Mouse (Mus musculus) retina, postnatal 1 day (tissue): Measurements from ENCODE around the gene Aamp.
"Not testable (repeated sequence)": the region's sequence is repeated elsewhere in the genome, so short reads cannot be mapped to it uniquely, and the experiment has no call there.

Experiments
- DNase-seq: peaks from one replicate; pipeline ENCODE4 v3.0.0-alpha.2; 2012

The Aamp gene

GRCm38 (mm10) chr1:74284543-74285160 is at the start of gene Aamp, which contains the start of gene Pnkd:
Aamp (minus strand) TSS chr1:74284738.
Pnkd (plus strand) TSS chr1:74284930.
- DNase-seq = peak; percentile 100

- DNase-seq = no peak
Measured at GRCm38 (mm10) chr1:74332930-74333329, 48.4 kb upstream of the Aamp start.

- peak; percentile 98 for DNase-seq
Measured at GRCm38 (mm10) chr1:74332241-74332763, 47.8 kb upstream of the Aamp start.

GRCm38 (mm10) chr1:74331046-74331681 is 46.6 kb upstream of the Aamp start:
- peak; percentile 5 for DNase-seq

GRCm38 (mm10) chr1:74329899-74330431 is 45.4 kb upstream of the Aamp start:
- DNase-seq = no peak

- not testable (repeated sequence) for DNase-seq
Measured at GRCm38 (mm10) chr1:74326916-74327315, 42.4 kb upstream of the Aamp start.

GRCm38 (mm10) chr1:74321396-74321795 is 36.9 kb upstream of the Aamp start:
- DNase-seq = no peak

- DNase-seq = no peak
Measured at GRCm38 (mm10) chr1:74318711-74319110, 34.2 kb upstream of the Aamp start.

- DNase-seq = no peak
Measured at GRCm38 (mm10) chr1:74316114-74316827, 31.7 kb upstream of the Aamp start.

GRCm38 (mm10) chr1:74314796-74315195 is 30.3 kb upstream of the Aamp start:
- DNase-seq = no peak

- DNase-seq = peak; percentile 86
Measured at GRCm38 (mm10) chr1:74313049-74313692, 28.6 kb upstream of the Aamp start.

GRCm38 (mm10) chr1:74309767-74310166 is 25.2 kb upstream of the Aamp start:
- no peak for DNase-seq

GRCm38 (mm10) chr1:74308001-74308964 is 23.7 kb upstream of the Aamp start:
- no peak for DNase-seq

GRCm38 (mm10) chr1:74307146-74307545 is 22.6 kb upstream of the Aamp start:
- DNase-seq = no peak

- no peak for DNase-seq
Measured at GRCm38 (mm10) chr1:74305522-74305921, 21.0 kb upstream of the Aamp start, which contains the start of gene Tmbim1. Tmbim1 (minus strand) TSS chr1:74305622.

GRCm38 (mm10) chr1:74304946-74305345 is 20.4 kb upstream of the Aamp start:
- no peak for DNase-seq

- DNase-seq = no peak
Measured at GRCm38 (mm10) chr1:74304339-74304790, 19.8 kb upstream of the Aamp start.

- DNase-seq = peak; percentile 68
Measured at GRCm38 (mm10) chr1:74303509-74304338, 19.2 kb upstream of the Aamp start.

GRCm38 (mm10) chr1:74302835-74303234 is 18.3 kb upstream of the Aamp start:
- DNase-seq = no peak

- no peak for DNase-seq
Measured at GRCm38 (mm10) chr1:74302229-74302628, 17.7 kb upstream of the Aamp start.
